ENCODE assay signal across 24 mouse cellular contexts in genomic region chr3:27234976-27235375, GRCm38 (mm10).
"Had no signal": no experiment of that assay in that cellular context is flagged by ENCODE, and none has a peak within 500 bp of the region (broad histone marks: within the 10 kb centered on the region; RNA-seq: fewer than 3 reads in every experiment).

No protein-coding gene starts in this region.

- H3K27me3 ChIP-seq: heart, embryonic 12.5 days; hindbrain, embryonic 12.5 days; intestine, embryonic 15.5 days; limb, embryonic 13.5 days; limb, embryonic 15.5 days had no signal

- H3K4me3 ChIP-seq: gastrocnemius, adult 2 months; heart, adult 2 months; heart, embryonic 10.5 days; heart, embryonic 12.5 days; hindbrain, embryonic 10.5 days; hindbrain, embryonic 12.5 days; intestine, embryonic 15.5 days; limb, embryonic 13.5 days; limb, embryonic 15.5 days had no signal

- H3K4me2 ChIP-seq: heart, embryonic 12.5 days; hindbrain, embryonic 12.5 days; hindbrain, embryonic 14.5 days; intestine, embryonic 15.5 days; limb, embryonic 13.5 days; limb, embryonic 15.5 days had no signal

- ATAC-seq: hindbrain, embryonic 16.5 days; inflammation-experienced regulatory T-cells, adult 6 months; intestine, embryonic 15.5 days; intestine, postnatal 0 days had no signal

- DNase-seq: gastrocnemius, adult 2 months; gastrocnemius, postnatal 10 days; gastrocnemius, postnatal 25 days; heart, adult 2 months; heart, postnatal 10 days; heart, postnatal 4 days; kidney, adult 18-20 months; kidney, adult 8-10 months; kidney, postnatal 14 days; kidney, postnatal 36 days; layer of hippocampus, adult 9-11 months; layer of hippocampus, postnatal 36 days; left cerebral cortex, postnatal 4 days had no signal

- H3K4me1 ChIP-seq: hindbrain, embryonic 10.5 days; hindbrain, embryonic 12.5 days; intestine, embryonic 15.5 days; limb, embryonic 13.5 days; limb, embryonic 15.5 days had no signal

- H3K27ac ChIP-seq: heart, embryonic 10.5 days; hindbrain, embryonic 10.5 days; hindbrain, embryonic 12.5 days; hindbrain, embryonic 14.5 days; intestine, embryonic 15.5 days; limb, embryonic 13.5 days; limb, embryonic 15.5 days had no signal

- H3K9me3 ChIP-seq: heart, embryonic 10.5 days; heart, embryonic 12.5 days; hindbrain, embryonic 10.5 days; hindbrain, embryonic 12.5 days; intestine, embryonic 15.5 days; limb, embryonic 13.5 days; limb, embryonic 15.5 days had no signal

- H3K36me3 ChIP-seq: heart, embryonic 10.5 days; hindbrain, embryonic 10.5 days; hindbrain, embryonic 12.5 days; intestine, embryonic 15.5 days; limb, embryonic 13.5 days had no signal

- H3K9ac ChIP-seq: heart, embryonic 12.5 days; hindbrain, embryonic 12.5 days; hindbrain, embryonic 14.5 days; intestine, embryonic 15.5 days; limb, embryonic 13.5 days; limb, embryonic 15.5 days had no signal
